Mouse (Mus musculus): Measurements from ENCODE around the gene Snrnp200.
"Not testable (repeated sequence)": the region's sequence is repeated elsewhere in the genome, so short reads cannot be mapped to it uniquely, and the experiment has no call there.

Snrnp200 gene

GRCm38 (mm10) chr2:127207547-127208451, at the start of gene Snrnp200, which contains the start of gene 1810024B03Rik:
Snrnp200 (plus strand) TSS chr2:127208386.
1810024B03Rik (minus strand) TSS chr2:127208280.
- peak; percentile 93 to 97 for DNase-seq (ENCODE audit: low spot score in 2 of 2)

DNA sequence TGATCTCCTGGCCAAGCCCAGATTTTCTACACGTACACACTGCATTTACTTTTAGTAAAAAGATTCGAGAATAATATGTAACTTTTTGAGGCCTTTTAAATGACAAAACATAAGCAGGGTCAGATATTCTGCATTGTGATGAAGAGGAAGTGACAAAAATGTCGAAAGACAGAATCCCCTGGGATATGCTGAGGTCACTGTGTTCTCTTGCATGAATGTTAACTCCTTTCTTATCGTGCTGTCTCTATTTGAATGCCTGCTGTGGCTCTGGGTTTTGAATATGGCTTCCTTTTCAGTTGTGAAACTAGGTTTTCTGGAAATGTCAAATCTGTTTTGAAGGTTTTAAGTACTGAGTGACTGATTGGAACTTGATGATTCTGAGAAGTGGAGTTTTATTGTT, 42.5 kb upstream of the Snrnp200 start:
- no peak for DNase-seq (ENCODE audit: low spot score in 2 of 2)

DNA sequence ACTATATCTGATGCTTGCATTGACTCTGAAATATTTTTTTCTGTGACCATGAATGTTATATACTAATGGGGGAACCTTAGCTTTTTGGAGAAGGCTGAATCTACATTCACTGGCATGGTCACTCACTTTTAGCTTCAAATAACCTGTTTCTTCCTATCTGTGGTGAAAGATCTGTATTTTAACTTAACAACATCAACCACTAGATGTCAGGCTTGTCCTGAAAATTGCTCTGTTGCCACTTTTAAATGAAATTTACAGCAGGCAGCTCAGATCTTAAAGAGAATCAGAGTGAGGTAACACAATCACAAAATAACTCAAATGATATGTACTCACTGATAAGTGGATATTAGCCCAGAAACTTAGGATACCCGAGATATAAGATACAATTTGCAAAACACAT, 41.9 kb upstream of the Snrnp200 start:
- DNase-seq (ENCODE audit: low spot score in 2 of 2): peak in 1 of 2 experiments; percentile 51

GRCm38 (mm10) chr2:127182598-127183381, 25.4 kb upstream of the Snrnp200 start:
- peak; percentile 79 to 88 for DNase-seq (ENCODE audit: low spot score in 2 of 2)

- no peak for DNase-seq (ENCODE audit: low spot score in 2 of 2)
These were observed 18.6 kb upstream of the Snrnp200 start for GRCm38 (mm10) chr2:127189574-127189973.

- DNase-seq (ENCODE audit: low spot score in 2 of 2): peak; percentile 66 to 76
These were observed 3.3 kb upstream of the Snrnp200 start for GRCm38 (mm10) chr2:127204932-127205331.

DNA sequence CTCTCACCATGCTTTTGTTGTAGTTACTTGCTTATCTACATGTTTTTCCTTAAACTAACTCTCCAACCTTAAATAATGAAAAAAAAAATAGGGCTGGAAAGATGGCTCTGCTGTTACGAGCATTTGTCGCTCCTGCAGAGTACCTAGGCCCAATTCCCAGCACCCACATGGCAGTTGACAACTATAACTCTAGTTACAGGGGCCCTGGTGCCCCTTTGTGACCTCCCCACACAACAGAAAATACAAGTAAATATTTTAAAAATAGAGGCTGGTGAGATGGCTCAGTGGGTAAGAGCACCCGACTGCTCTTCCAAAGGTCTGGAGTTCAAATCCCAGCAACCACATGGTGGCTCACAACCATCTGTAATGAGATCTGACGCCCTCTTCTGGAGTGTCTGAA, 2.2 kb upstream of the Snrnp200 start:
- DNase-seq (ENCODE audit: low spot score in 2 of 2): not testable (repeated sequence)

DNA sequence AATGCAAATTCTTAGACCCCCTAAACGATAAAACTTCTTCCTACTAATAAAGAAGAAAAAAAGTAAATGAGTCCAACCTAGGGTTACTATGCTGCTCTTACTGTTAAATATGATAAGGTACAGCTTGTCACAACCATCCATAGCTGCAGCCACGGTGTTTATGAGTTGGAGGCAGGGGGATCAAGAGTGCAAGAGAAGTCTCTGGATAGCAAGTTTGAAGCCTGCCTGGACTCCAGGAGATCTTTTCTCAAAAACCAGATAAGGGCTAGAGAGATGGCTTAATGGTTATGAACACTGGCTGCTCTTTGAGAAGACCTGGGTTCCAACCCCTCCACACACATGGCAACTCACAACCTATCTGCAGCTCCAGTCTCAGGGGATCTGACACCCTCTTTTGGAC, 1.3 kb upstream of the Snrnp200 start:
- no peak for DNase-seq (ENCODE audit: low spot score in 2 of 2)

DNA sequence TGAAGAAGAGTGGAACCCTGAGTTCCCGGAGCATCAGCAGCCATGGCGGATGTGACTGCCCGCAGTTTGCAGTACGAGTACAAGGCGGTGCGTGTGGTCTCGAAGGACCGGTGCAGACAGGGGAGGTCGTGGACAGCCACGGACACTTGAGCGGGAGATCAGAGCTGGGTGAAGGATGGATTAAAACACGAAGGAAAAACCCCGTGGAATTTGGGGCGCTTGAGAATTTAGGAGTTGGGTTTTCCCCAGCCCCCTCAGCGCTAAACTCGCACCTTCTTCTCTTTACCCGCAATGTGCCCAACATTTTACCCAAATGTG, 225 bp downstream of the Snrnp200 start:
- no peak for DNase-seq (ENCODE audit: low spot score in 2 of 2)

DNA sequence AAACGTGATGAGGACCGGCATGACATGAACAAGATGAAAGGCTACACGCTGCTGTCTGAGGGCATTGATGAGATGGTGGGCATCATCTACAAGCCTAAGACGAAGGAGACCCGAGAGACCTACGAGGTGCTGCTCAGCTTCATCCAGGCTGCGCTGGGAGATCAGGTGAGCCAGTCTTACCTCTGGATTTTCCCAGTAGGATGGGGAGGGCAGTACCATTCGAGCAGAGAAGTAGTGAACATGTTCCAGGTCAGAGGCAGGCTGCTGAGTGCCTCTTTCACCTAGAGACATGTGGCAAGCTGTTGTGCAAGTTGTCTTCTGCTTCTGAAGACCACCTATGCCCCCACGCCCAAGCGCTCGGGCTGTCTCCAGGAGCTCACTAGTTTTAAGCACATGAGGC, 2.5 kb downstream of the Snrnp200 start:
- DNase-seq (ENCODE audit: low spot score in 2 of 2): no peak

DNA sequence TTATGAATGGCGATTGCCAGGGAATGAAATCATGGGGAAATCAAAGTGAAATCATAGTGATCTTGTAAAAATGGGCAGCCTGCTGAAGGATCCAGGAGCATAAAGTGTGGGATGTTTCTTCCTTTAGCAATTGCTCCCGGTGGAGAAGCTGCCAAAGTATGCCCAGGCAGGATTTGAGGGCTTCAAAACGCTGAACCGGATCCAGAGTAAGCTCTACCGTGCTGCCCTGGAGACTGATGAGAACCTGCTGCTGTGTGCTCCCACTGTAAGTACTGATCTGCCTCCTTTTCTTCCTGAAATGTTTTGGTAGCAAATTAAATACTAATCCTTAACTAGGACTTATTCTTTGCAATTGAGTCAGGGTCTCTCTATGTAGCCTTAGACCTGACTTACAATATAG, 9.6 kb downstream of the Snrnp200 start:
- no peak for DNase-seq (ENCODE audit: low spot score in 2 of 2)

DNA sequence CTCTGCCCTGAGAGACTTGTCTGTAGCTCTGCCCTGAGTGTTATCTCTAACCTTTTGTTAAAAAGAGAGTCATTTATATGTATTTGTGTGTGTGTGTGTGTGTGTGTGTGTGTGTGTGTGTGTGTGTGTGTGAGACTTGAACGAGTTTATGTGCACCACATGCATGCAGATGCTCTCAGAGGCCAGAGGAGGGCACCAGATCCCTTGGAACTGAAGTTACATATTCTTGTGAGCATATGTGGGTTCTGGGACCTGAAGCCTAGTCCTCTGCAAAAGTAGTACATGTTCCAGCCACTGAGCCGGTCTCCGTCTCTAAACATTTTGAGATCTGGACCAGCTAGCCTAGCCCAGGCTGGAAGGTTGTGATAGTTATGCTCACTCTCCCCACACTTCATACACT, 17.1 kb downstream of the Snrnp200 start:
- no peak for DNase-seq (ENCODE audit: low spot score in 2 of 2)

DNA sequence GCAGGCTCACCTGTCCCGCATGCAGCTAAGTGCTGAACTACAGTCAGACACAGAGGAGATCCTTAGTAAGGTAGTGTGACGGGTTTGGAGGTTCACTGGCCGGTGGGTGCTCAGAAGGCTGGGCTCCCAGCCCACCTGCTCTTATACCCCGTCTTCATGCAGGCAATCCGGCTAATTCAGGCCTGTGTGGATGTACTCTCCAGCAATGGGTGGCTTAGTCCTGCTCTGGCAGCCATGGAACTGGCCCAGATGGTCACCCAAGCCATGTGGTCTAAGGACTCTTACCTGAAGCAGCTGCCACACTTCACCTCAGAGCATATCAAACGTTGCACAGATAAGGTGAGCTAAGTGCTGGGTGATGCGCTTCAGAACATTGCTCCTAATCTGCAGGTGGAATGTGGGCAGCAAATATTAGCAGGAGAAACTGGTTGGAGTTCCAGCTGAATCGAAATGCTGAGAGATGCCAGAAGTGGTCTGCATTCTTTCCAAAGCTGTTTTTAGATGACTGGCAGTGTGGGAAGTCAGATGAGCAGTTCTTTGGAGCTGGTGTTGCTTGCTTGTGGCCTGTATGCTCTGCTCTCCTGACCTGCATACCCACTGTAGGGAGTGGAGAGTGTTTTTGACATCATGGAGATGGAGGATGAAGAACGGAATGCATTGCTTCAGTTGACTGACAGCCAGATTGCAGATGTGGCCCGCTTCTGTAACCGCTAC, 29.9 kb downstream of the Snrnp200 start:
- DNase-seq (ENCODE audit: low spot score in 2 of 2): no peak

DNA sequence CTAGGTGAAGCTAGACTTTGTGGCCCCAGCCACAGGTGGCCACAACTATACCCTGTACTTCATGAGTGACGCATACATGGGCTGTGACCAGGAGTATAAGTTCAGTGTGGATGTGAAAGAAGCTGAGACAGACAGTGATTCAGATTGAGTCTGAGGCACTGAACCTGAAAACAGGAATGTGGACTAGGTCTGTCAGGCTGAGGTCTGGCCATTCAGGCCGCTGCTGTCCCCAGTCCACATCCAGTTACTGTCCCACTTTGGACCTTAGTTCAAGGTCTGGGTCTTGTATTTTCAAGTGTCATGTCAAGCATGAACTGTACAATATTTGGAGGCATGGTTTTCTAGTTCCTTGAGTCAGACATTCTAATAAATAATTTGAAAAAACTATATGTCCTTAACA, 31.9 kb downstream of the Snrnp200 start:
- DNase-seq (ENCODE audit: low spot score in 2 of 2): no peak

- DNase-seq (ENCODE audit: low spot score in 2 of 2): peak; percentile 96 to 98
These were observed 39.6 kb downstream of the Snrnp200 start, which contains the start of the genes Ciao1 and Tmem127 for GRCm38 (mm10) chr2:127247592-127248333. Ciao1 (minus strand) TSS chr2:127247816. Tmem127 (plus strand) TSS chr2:127247908.

- peak; percentile 26 to 51 for DNase-seq (ENCODE audit: low spot score in 2 of 2)
These were observed 40.3 kb downstream of the Snrnp200 start for GRCm38 (mm10) chr2:127248334-127249004.

DNA sequence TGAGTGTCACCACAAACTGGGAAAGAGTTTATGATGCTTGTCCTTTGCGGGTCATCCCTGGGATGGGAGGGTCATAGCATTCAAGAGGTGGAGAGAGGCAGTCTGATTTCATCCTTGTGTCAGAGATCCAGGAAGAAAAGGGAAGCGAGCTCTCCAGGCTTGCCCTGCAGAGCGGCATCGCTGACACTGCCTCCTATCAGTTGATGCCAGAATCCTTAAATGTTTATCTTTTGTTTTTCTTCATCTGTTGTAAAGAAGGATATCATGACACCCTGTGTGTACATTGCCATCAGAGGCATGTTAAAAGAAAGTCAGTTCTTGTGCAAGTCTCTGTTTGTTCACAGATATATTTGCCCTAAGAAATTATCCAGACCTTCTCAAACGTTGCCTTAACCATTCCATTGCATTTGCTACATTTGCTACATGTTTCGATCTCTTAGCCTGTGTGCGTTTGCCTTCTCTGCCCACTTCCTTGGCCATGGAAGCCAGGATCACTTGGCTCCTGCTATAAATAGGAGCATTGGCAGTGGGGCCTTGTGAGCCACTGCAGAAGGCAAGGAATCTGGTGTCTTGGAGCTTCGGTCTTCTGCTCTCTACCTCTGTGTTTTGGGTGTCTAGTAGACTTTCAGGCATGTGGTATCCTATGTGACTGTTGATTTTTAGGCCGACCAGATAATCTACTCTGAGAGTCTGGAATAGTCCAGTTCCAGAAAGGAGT, 42.3 kb downstream of the Snrnp200 start:
- DNase-seq (ENCODE audit: low spot score in 2 of 2): no peak

- no peak for DNase-seq (ENCODE audit: low spot score in 2 of 2)
These were observed 43.3 kb downstream of the Snrnp200 start for GRCm38 (mm10) chr2:127251457-127251856.

GRCm38 (mm10) chr2:127251880-127252527, 43.8 kb downstream of the Snrnp200 start:
- no peak for DNase-seq (ENCODE audit: low spot score in 2 of 2)

DNA sequence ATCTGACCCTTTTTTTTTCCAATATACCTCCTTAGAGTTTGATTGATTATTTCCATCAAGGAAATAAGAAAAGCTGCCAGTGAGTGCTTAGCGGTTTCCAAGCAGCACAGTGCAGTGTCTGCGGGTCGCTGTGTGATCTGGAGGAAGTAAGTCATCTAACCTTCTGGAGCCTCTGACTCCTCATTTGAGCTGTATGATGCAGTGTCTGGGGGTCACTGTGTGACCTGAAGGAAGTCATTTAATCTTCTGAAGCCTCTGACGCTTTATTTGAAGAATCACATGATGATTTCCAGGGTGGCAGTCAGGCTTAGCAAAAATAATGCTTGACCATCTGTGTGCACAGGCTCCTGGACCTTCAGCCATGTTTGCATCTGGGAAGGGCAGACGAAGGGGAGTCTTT, 44.6 kb downstream of the Snrnp200 start:
- DNase-seq (ENCODE audit: low spot score in 2 of 2): no peak
